Mouse (Mus musculus) midbrain, embryonic 10.5 days (tissue): ENCODE measurements around the gene Apobec1. TPM values are rescaled to one million over a fixed set of nuclear protein-coding genes. Genes with fewer than 3 reads are reported as not detected.

Experiments used
- DNase-seq: peaks from one replicate; pipeline ENCODE4 v3.0.0-alpha.2; 2017; ENCODE audit warnings: low spot score
- H3K27ac ChIP-seq: fragments of 300-500 bp; sonication (generic); replicated peaks from 2 replicates; pipeline ENCODE4 v1.5.1; 2016; ENCODE audit warnings: mild to moderate bottlenecking
- H3K27me3 ChIP-seq: fragments of 300-500 bp; sonication (generic); 2 replicates; pipeline ENCODE4 v1.6.1; 2016; ENCODE audit warnings: low read depth, mild to moderate bottlenecking; ENCODE audit not compliant: poor library complexity, severe bottlenecking
- H3K36me3 ChIP-seq: fragments of 300-500 bp; sonication (generic); 2 replicates; pipeline ENCODE4 v1.6.1; 2016; ENCODE audit warnings: mild to moderate bottlenecking, moderate library complexity
- H3K4me1 ChIP-seq: fragments of 300-500 bp; sonication (generic); 2 replicates; pipeline ENCODE4 v1.6.1; 2016
- H3K4me3 ChIP-seq: fragments of 300-500 bp; sonication (generic); 2 replicates; pipeline ENCODE4 v1.5.1; 2016; ENCODE audit warnings: mild to moderate bottlenecking, moderate library complexity
- H3K9me3 ChIP-seq: fragments of 300-500 bp; sonication (generic); replicated peaks from 2 replicates; pipeline ENCODE4 v1.6.1; 2016; ENCODE audit warnings: mild to moderate bottlenecking
- WGBS: fragments of 180-500 bp; shearing (Covaris S2); methylation state at CpG from one replicate; pipeline ENCODE4 v1.1.7; 2016; 5-methylcytosine and 5-hydroxymethylcytosine counted together
- polyA plus RNA-seq: library from polyadenylated mRNA; unstranded; fragments of >200 nt; fragmentation: Nextera tagmentation; extraction: Ambion mirVana; gene quantifications from 2 replicates; pipeline ENCODE4 v1.2.1, GENCODE M21; 2016

Gene Apobec1
- polyA plus RNA-seq, 1 experiment from 2014 or later: 1.6 TPM

GRCm38 (mm10) chr6:122616022-122616421, 13.8 kb upstream of the Apobec1 start:
- DNase-seq: no peak
- no peak overlapping the region for H3K4me3 ChIP-seq
- H3K4me1 ChIP-seq: no peaks in the 10 kb centered on the region
- 0 out of 2 replicates have a peak, but pooled peaks cover 4% of the 10 kb centered on the region for H3K9me3 ChIP-seq
- no peak overlapping the region for H3K27ac ChIP-seq
- WGBS: 76% methylated on average over 3 of the region's 3 CpGs
- H3K36me3 ChIP-seq: no peaks in the 10 kb centered on the region
- H3K27me3 ChIP-seq: no peaks in the 10 kb centered on the region

- Histone ChIP-seq H3K27ac (no peak overlapping the region), H3K27me3 (no peaks in the 10 kb centered on the region), H3K9me3 (0 out of 2 replicates have a peak, but pooled peaks cover 4% of the 10 kb centered on the region), H3K4me3 (no peak overlapping the region), H3K36me3 (no peaks in the 10 kb centered on the region), H3K4me1 (no peaks in the 10 kb centered on the region)
- no peak for DNase-seq
- WGBS: 56% methylated on average over 2 of the region's 2 CpGs
Measured at GRCm38 (mm10) chr6:122614047-122614446, 11.8 kb upstream of the Apobec1 start.

- 0 out of 2 replicates have a peak, but pooled peaks cover 4% of the 10 kb centered on the region for H3K9me3 ChIP-seq
- H3K27ac ChIP-seq: no peak overlapping the region
- DNase-seq: no peak
- H3K27me3 ChIP-seq: no peaks in the 10 kb centered on the region
- H3K4me3 ChIP-seq: no peak overlapping the region
- no peaks in the 10 kb centered on the region for H3K4me1 ChIP-seq
- WGBS: 83% methylated on average over 4 of the region's 4 CpGs
- no peaks in the 10 kb centered on the region for H3K36me3 ChIP-seq
Measured at GRCm38 (mm10) chr6:122612426-122612825, 10.2 kb upstream of the Apobec1 start.

GRCm38 (mm10) chr6:122609771-122610170, 7.5 kb upstream of the Apobec1 start, which contains the start of gene Gdf3:
TSS of gene Gdf3 (minus strand) at chr6:122610087.
- DNase-seq: no peak

GRCm38 (mm10) chr6:122609377-122609728, 7.1 kb upstream of the Apobec1 start:
- Histone ChIP-seq H3K9me3 (no peaks in the 10 kb centered on the region), H3K27ac (no peak overlapping the region), H3K27me3 (no peaks in the 10 kb centered on the region), H3K4me3 (no peak overlapping the region), H3K4me1 (no peaks in the 10 kb centered on the region), H3K36me3 (no peaks in the 10 kb centered on the region)
- WGBS: 76% methylated on average over 9 of the region's 9 CpGs
- DNase-seq: no peak

More at GRCm38 (mm10) chr6:122609771-122610170, 7.5 kb upstream of the Apobec1 start, which contains the start of gene Gdf3:
- no peak within 1 kb of the TSS for H3K27ac ChIP-seq
- no peaks in the 10 kb centered on the region for H3K27me3 ChIP-seq
- no peaks in the 10 kb centered on the region for H3K4me1 ChIP-seq
- no peak within 1 kb of the TSS for H3K4me3 ChIP-seq
- H3K36me3 ChIP-seq: no peaks in the 10 kb centered on the region
- H3K9me3 ChIP-seq: no peaks in the 10 kb centered on the region
- 73% methylated on average over 14 of the region's 14 CpGs for WGBS

- no peak overlapping the region for H3K27ac ChIP-seq
- H3K27me3 ChIP-seq: no peaks in the 10 kb centered on the region
- H3K9me3 ChIP-seq: no peaks in the 10 kb centered on the region
- WGBS: 83% methylated on average over 10 of the region's 10 CpGs
- DNase-seq: no peak
- no peaks in the 10 kb centered on the region for H3K36me3 ChIP-seq
- H3K4me3 ChIP-seq: no peak overlapping the region
- no peaks in the 10 kb centered on the region for H3K4me1 ChIP-seq
Measured at GRCm38 (mm10) chr6:122608434-122609376, 6.5 kb upstream of the Apobec1 start.

- Histone ChIP-seq H3K36me3 (no peaks in the 10 kb centered on the region), H3K4me3 (no peak overlapping the region), H3K9me3 (no peaks in the 10 kb centered on the region), H3K27me3 (no peaks in the 10 kb centered on the region), H3K27ac (no peak overlapping the region), H3K4me1 (peaks cover under 1% of the 10 kb centered on the region; the same call in 1 of the 2 replicates)
- WGBS: 91% methylated on average over 12 of the region's 12 CpGs
- DNase-seq: no peak
Measured at GRCm38 (mm10) chr6:122607700-122608099, 5.5 kb upstream of the Apobec1 start.

- Histone ChIP-seq H3K9me3 (no peaks in the 10 kb centered on the region), H3K4me1 (peaks cover 8% of the 10 kb centered on the region), H3K36me3 (no peaks in the 10 kb centered on the region), H3K4me3 (no peak overlapping the region), H3K27ac (no peak overlapping the region), H3K27me3 (no peaks in the 10 kb centered on the region)
- no peak for DNase-seq
- 90% methylated on average over 11 of the region's 11 CpGs for WGBS
Measured at GRCm38 (mm10) chr6:122606661-122607060, 4.4 kb upstream of the Apobec1 start.

- DNase-seq: no peak
- 94% methylated on average over 8 of the region's 8 CpGs for WGBS
Measured at GRCm38 (mm10) chr6:122605483-122605882, 3.2 kb upstream of the Apobec1 start.

GRCm38 (mm10) chr6:122604260-122604659, 2.0 kb upstream of the Apobec1 start:
- Histone ChIP-seq H3K4me1 (peaks cover 8% of the 10 kb centered on the region), H3K9me3 (no peaks in the 10 kb centered on the region), H3K27ac (no peak overlapping the region), H3K4me3 (no peak overlapping the region), H3K27me3 (no peaks in the 10 kb centered on the region), H3K36me3 (no peaks in the 10 kb centered on the region)
- DNase-seq: no peak

More at GRCm38 (mm10) chr6:122605483-122605882, 3.2 kb upstream of the Apobec1 start:
- Histone ChIP-seq H3K36me3 (no peaks in the 10 kb centered on the region), H3K4me3 (no peak overlapping the region), H3K27ac (no peak overlapping the region), H3K4me1 (peaks cover 8% of the 10 kb centered on the region), H3K27me3 (no peaks in the 10 kb centered on the region), H3K9me3 (no peaks in the 10 kb centered on the region)

GRCm38 (mm10) chr6:122602992-122603322, 713 bp upstream of the Apobec1 start:
- peak overlapping the region; percentile 55; the same call in 1 of the 2 replicates for H3K4me3 ChIP-seq
- H3K27ac ChIP-seq: peak overlapping the region; percentile 74; the same call in 1 of the 2 replicates
- 79% methylated on average over 1 of the region's 1 CpGs for WGBS
- no peaks in the 10 kb centered on the region for H3K27me3 ChIP-seq
- peaks cover 8% of the 10 kb centered on the region for H3K4me1 ChIP-seq
- H3K36me3 ChIP-seq: no peaks in the 10 kb centered on the region
- H3K9me3 ChIP-seq: no peaks in the 10 kb centered on the region
- no peak for DNase-seq

- H3K27me3 ChIP-seq: no peaks in the 10 kb centered on the region
- H3K9me3 ChIP-seq: no peaks in the 10 kb centered on the region
- peaks cover 8% of the 10 kb centered on the region for H3K4me1 ChIP-seq
- H3K4me3 ChIP-seq: peak overlapping the region; percentile 55
- no peak for DNase-seq
- no peaks in the 10 kb centered on the region for H3K36me3 ChIP-seq
- H3K27ac ChIP-seq: no peak overlapping the region
- 89% methylated on average over 3 of the region's 3 CpGs for WGBS
Measured at GRCm38 (mm10) chr6:122601615-122602014, 629 bp downstream of the Apobec1 start.

- no peaks in the 10 kb centered on the region for H3K36me3 ChIP-seq
- H3K27me3 ChIP-seq: no peaks in the 10 kb centered on the region
- H3K4me3 ChIP-seq: no peak overlapping the region
- no peak for DNase-seq
- H3K27ac ChIP-seq: no peak overlapping the region
- WGBS: 93% methylated on average over 4 of the region's 4 CpGs
- peaks cover 8% of the 10 kb centered on the region for H3K4me1 ChIP-seq
- no peaks in the 10 kb centered on the region for H3K9me3 ChIP-seq
Measured at GRCm38 (mm10) chr6:122601031-122601430, 1.2 kb downstream of the Apobec1 start.
